Mouse (Mus musculus) heart, embryonic 10.5 days (tissue): ENCODE results near the gene Lgi1. TPM values are rescaled to one million over a fixed set of nuclear protein-coding genes. Genes with fewer than 3 reads are reported as not detected.

Source experiments
- DNase-seq: peaks from one replicate; pipeline ENCODE4 v3.0.0-alpha.2; 2017; ENCODE audit warnings: low spot score
- H3K27ac ChIP-seq: fragments of 300-500 bp; sonication (generic); 2 replicates; pipeline ENCODE4 v1.5.1; 2016; ENCODE audit warnings: mild to moderate bottlenecking
- H3K27me3 ChIP-seq: fragments of 300-500 bp; sonication (generic); 2 replicates; pipeline ENCODE4 v1.6.1; 2016; ENCODE audit warnings: mild to moderate bottlenecking; ENCODE audit not compliant: poor library complexity, insufficient read depth, severe bottlenecking
- H3K36me3 ChIP-seq: fragments of 300-500 bp; sonication (generic); 2 replicates; pipeline ENCODE4 v1.6.1; 2016; ENCODE audit warnings: mild to moderate bottlenecking, moderate library complexity
- H3K4me1 ChIP-seq: fragments of 300-500 bp; sonication (generic); 2 replicates; pipeline ENCODE4 v1.6.1; 2016; ENCODE audit warnings: mild to moderate bottlenecking
- H3K4me3 ChIP-seq: fragments of 300-500 bp; sonication (generic); 2 replicates; pipeline ENCODE4 v1.5.1; 2016; ENCODE audit warnings: mild to moderate bottlenecking, moderate library complexity
- H3K9me3 ChIP-seq: fragments of 300-500 bp; sonication (generic); 2 replicates; pipeline ENCODE4 v1.6.1; 2016; ENCODE audit warnings: mild to moderate bottlenecking, moderate library complexity
- WGBS: fragments of 180-500 bp; shearing (Covaris S2); methylation state at CpG from one replicate; pipeline ENCODE4 v1.1.7; 2016; 5-methylcytosine and 5-hydroxymethylcytosine counted together
- polyA plus RNA-seq: library from polyadenylated mRNA; unstranded; fragments of >200 nt; fragmentation: Nextera tagmentation; extraction: Ambion mirVana; gene quantifications from 2 replicates; pipeline ENCODE4 v1.2.1, GENCODE M21; 2016

The Lgi1 gene
- polyA plus RNA-seq, 1 experiment from 2014 or later, result 0.38 TPM

GRCm38 (mm10) chr19:38244748-38245147 lies 19.6 kb upstream of the Lgi1 start:
- Histone ChIP-seq H3K4me3 (no peak overlapping the region), H3K27me3 (no peaks in the 10 kb centered on the region), H3K27ac (no peak overlapping the region), H3K36me3 (no peaks in the 10 kb centered on the region), H3K9me3 (no peaks in the 10 kb centered on the region), H3K4me1 (no peaks in the 10 kb centered on the region)
- WGBS, result 66% methylated on average over 8 of the region's 8 CpGs
- DNase-seq, result peak; percentile 27

- DNase-seq, result peak; percentile 19
- H3K4me3 ChIP-seq, result no peak overlapping the region
- H3K36me3 ChIP-seq, result no peaks in the 10 kb centered on the region
- no peaks in the 10 kb centered on the region for H3K4me1 ChIP-seq
- 81% methylated on average over 10 of the region's 10 CpGs for WGBS
- H3K27me3 ChIP-seq, result no peaks in the 10 kb centered on the region
- H3K27ac ChIP-seq, result no peak overlapping the region
- H3K9me3 ChIP-seq, result no peaks in the 10 kb centered on the region
Measured at GRCm38 (mm10) chr19:38245361-38246176, 18.8 kb upstream of the Lgi1 start.

GRCm38 (mm10) chr19:38246177-38246622 lies 18.1 kb upstream of the Lgi1 start:
- Histone ChIP-seq H3K27ac (no peak overlapping the region), H3K4me1 (peaks cover 3% of the 10 kb centered on the region; the same call in 1 of the 2 replicates), H3K4me3 (no peak overlapping the region), H3K9me3 (no peaks in the 10 kb centered on the region), H3K36me3 (no peaks in the 10 kb centered on the region), H3K27me3 (no peaks in the 10 kb centered on the region)
- 83% methylated on average over 7 of the region's 7 CpGs for WGBS
- no peak for DNase-seq

GRCm38 (mm10) chr19:38249627-38250026 lies 14.7 kb upstream of the Lgi1 start:
- Histone ChIP-seq H3K27ac (no peak overlapping the region), H3K27me3 (no peaks in the 10 kb centered on the region), H3K4me3 (no peak overlapping the region), H3K4me1 (peaks cover 4% of the 10 kb centered on the region; the same call in 1 of the 2 replicates), H3K36me3 (no peaks in the 10 kb centered on the region), H3K9me3 (no peaks in the 10 kb centered on the region)
- no peak for DNase-seq
- 81% methylated on average over 8 of the region's 8 CpGs for WGBS

- Histone ChIP-seq H3K27me3 (no peaks in the 10 kb centered on the region), H3K4me1 (peaks cover 4% of the 10 kb centered on the region; the same call in 1 of the 2 replicates), H3K36me3 (no peaks in the 10 kb centered on the region), H3K27ac (no peak overlapping the region), H3K9me3 (no peaks in the 10 kb centered on the region), H3K4me3 (no peak overlapping the region)
- 51% methylated on average over 6 of the region's 6 CpGs for WGBS
- DNase-seq, result no peak
Measured at GRCm38 (mm10) chr19:38253796-38254195, 10.5 kb upstream of the Lgi1 start.

GRCm38 (mm10) chr19:38258651-38259065 lies 5.7 kb upstream of the Lgi1 start:
- H3K4me3 ChIP-seq, result no peak overlapping the region
- no peak for DNase-seq
- WGBS, result 84% methylated on average over 3 of the region's 3 CpGs
- no peaks in the 10 kb centered on the region for H3K36me3 ChIP-seq
- no peaks in the 10 kb centered on the region for H3K9me3 ChIP-seq
- no peak overlapping the region for H3K27ac ChIP-seq
- peaks cover 2% of the 10 kb centered on the region; the same call in 1 of the 2 replicates for H3K27me3 ChIP-seq
- H3K4me1 ChIP-seq, result no peaks in the 10 kb centered on the region

GRCm38 (mm10) chr19:38259436-38259835 lies 4.9 kb upstream of the Lgi1 start:
- peaks cover 6% of the 10 kb centered on the region; the same call in 1 of the 2 replicates for H3K27me3 ChIP-seq
- no peaks in the 10 kb centered on the region for H3K9me3 ChIP-seq
- no peaks in the 10 kb centered on the region for H3K36me3 ChIP-seq
- H3K27ac ChIP-seq, result no peak overlapping the region
- H3K4me1 ChIP-seq, result no peaks in the 10 kb centered on the region
- no peak overlapping the region for H3K4me3 ChIP-seq
- DNase-seq, result no peak
- WGBS, result 70% methylated on average over 3 of the region's 3 CpGs

GRCm38 (mm10) chr19:38260346-38260745 lies 4.0 kb upstream of the Lgi1 start:
- Histone ChIP-seq H3K27me3 (peaks cover 6% of the 10 kb centered on the region; the same call in 1 of the 2 replicates), H3K27ac (no peak overlapping the region), H3K4me1 (peaks cover 3% of the 10 kb centered on the region; the same call in 1 of the 2 replicates), H3K4me3 (no peak overlapping the region), H3K9me3 (no peaks in the 10 kb centered on the region), H3K36me3 (no peaks in the 10 kb centered on the region)
- no peak for DNase-seq
- WGBS, result 68% methylated on average over 4 of the region's 4 CpGs

GRCm38 (mm10) chr19:38261351-38261750 lies 3.0 kb upstream of the Lgi1 start:
- no peak for DNase-seq
- Histone ChIP-seq H3K27ac (no peak overlapping the region), H3K9me3 (no peaks in the 10 kb centered on the region), H3K36me3 (no peaks in the 10 kb centered on the region), H3K27me3 (peaks cover 6% of the 10 kb centered on the region; the same call in 1 of the 2 replicates), H3K4me3 (no peak overlapping the region), H3K4me1 (peaks cover 3% of the 10 kb centered on the region; the same call in 1 of the 2 replicates)
- 80% methylated on average over 5 of the region's 5 CpGs for WGBS

- Histone ChIP-seq H3K36me3 (no peaks in the 10 kb centered on the region), H3K27me3 (peaks cover 6% of the 10 kb centered on the region; the same call in 1 of the 2 replicates), H3K4me3 (peak overlapping the region; percentile 35), H3K27ac (no peak overlapping the region), H3K4me1 (peaks cover 3% of the 10 kb centered on the region; the same call in 1 of the 2 replicates), H3K9me3 (no peaks in the 10 kb centered on the region)
- 28% methylated on average over 14 of the region's 14 CpGs for WGBS
- DNase-seq, result no peak
Measured at GRCm38 (mm10) chr19:38263829-38264504, 369 bp upstream of the Lgi1 start.

- H3K36me3 ChIP-seq, result no peaks in the 10 kb centered on the region
- no peak overlapping the region for H3K27ac ChIP-seq
Measured at GRCm38 (mm10) chr19:38265767-38266166, 1.4 kb downstream of the Lgi1 start.

GRCm38 (mm10) chr19:38267469-38267868 lies 3.1 kb downstream of the Lgi1 start:
- peaks cover 6% of the 10 kb centered on the region; the same call in 1 of the 2 replicates for H3K27me3 ChIP-seq
- WGBS, result 64% methylated on average over 5 of the region's 5 CpGs
- DNase-seq, result no peak
- no peak overlapping the region for H3K4me3 ChIP-seq
- peaks cover 3% of the 10 kb centered on the region; the same call in 1 of the 2 replicates for H3K4me1 ChIP-seq
- no peaks in the 10 kb centered on the region for H3K36me3 ChIP-seq
- H3K9me3 ChIP-seq, result no peaks in the 10 kb centered on the region
- no peak overlapping the region for H3K27ac ChIP-seq

More at GRCm38 (mm10) chr19:38265767-38266166, 1.4 kb downstream of the Lgi1 start:
- H3K4me1 ChIP-seq, result peaks cover 3% of the 10 kb centered on the region; the same call in 1 of the 2 replicates
- H3K9me3 ChIP-seq, result no peaks in the 10 kb centered on the region
- no peak for DNase-seq
- H3K4me3 ChIP-seq, result no peak overlapping the region
- WGBS, result 90% methylated on average over 5 of the region's 5 CpGs
- H3K27me3 ChIP-seq, result peaks cover 6% of the 10 kb centered on the region; the same call in 1 of the 2 replicates

- DNase-seq, result no peak
- Histone ChIP-seq H3K36me3 (no peaks in the 10 kb centered on the region), H3K9me3 (no peaks in the 10 kb centered on the region), H3K4me3 (no peak overlapping the region), H3K27me3 (no peaks in the 10 kb centered on the region), H3K27ac (no peak overlapping the region), H3K4me1 (no peaks in the 10 kb centered on the region)
- 27% methylated on average over 6 of the region's 6 CpGs for WGBS
Measured at GRCm38 (mm10) chr19:38271071-38271470, 6.7 kb downstream of the Lgi1 start.
